Mouse (Mus musculus) liver, adult (tissue): ENCODE data around the gene Nop2.

Experiments
- GATA4 ChIP-seq: IDR thresholded peaks from 2 replicates; pipeline ENCODE4 v1.6.1; 2014; ENCODE audit warnings: mild to moderate bottlenecking, low read length; ENCODE audit not compliant: insufficient replicate concordance

Nop2 gene

GRCm38 (mm10) chr6:125097951-125098350, 33.8 kb upstream of the Nop2 start:
- TF ChIP-seq GATA4, result no peak

DNA sequence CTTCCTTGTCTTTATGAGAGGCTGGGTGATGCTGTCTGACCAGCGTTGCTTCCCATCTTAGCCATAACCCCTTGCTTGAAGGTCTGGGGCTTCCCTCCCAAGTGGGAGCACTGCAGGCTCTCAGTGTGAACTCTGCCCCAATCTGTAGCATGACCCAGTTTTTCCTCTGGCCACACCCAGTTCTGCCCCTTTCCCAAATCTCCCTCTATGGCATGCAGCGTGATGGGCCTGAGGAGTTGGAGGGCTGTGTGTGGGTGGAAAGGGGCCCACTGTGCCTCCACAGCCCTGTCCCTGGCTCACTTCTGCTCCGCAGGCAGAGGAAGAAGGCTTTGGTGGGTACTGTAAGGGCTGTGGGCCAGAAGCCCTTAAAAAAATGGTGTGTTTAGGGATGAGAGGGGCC, 33.2 kb upstream of the Nop2 start:
- TF ChIP-seq GATA4, result no peak

DNA sequence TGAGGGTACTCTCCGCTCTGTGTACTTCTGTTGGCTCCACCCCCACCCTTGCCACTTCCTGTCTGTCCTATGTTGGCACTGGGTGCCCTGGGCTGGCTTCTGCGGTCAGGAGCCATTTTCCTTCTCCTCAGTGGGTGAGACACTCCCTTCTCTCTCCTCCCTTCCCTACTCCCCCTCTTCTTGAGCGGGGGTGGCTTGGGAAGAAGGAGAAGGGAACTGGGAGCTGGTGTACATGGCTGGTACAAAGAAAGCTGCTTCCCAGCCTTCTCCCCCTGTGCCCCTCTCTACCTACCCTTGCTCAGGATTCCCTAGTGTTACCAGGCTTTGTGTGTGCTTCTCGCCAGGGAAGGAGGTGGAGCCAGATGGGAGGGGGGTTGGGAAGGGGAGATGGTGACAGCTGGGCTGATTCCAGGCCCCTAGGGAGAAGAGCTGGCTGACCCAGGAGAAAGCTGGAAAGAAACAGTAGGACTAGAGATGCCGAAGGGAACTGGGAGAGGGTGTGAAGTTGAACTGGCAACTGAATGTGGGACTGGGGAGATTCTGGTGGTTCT, 32.2 kb upstream of the Nop2 start:
- TF ChIP-seq GATA4, result no peak

DNA sequence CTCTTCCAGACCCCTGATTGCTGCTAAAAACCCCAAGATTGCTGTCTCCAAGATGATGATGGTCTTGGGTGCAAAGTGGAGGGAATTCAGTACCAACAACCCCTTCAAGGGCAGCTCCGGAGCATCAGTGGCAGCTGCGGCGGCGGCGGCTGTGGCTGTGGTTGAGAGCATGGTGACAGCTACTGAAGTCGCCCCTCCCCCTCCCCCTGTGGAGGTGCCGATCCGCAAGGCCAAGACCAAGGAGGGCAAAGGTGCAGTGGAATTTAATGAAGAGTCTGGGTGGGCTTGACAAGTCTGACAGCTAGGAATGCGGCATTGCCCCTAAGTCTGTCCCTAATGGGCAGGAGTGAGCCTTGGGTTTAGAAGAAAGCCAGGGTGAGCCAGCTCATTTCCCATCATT, 30.3 kb upstream of the Nop2 start:
- TF ChIP-seq GATA4, result no peak

DNA sequence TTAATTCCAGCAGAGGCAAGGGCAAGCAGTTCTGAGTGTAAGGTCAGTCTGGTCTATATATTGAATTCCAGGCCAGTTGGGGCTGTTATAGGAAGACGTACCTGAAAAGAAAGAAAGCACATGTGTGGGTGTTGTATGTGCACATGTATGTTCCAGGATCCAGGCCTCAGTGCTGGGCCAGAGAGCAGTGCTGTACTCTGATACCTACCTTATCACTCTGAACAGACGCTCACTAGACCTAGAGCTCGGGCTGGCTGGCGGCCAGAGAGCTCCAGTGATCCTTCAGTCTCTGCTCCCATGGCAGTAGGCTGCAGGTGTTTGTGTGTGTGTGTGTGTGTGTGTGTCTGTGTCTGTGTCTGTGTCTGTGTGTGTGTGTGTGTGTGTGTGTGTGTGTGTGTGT, 27.5 kb upstream of the Nop2 start:
- no peak for TF ChIP-seq GATA4

DNA sequence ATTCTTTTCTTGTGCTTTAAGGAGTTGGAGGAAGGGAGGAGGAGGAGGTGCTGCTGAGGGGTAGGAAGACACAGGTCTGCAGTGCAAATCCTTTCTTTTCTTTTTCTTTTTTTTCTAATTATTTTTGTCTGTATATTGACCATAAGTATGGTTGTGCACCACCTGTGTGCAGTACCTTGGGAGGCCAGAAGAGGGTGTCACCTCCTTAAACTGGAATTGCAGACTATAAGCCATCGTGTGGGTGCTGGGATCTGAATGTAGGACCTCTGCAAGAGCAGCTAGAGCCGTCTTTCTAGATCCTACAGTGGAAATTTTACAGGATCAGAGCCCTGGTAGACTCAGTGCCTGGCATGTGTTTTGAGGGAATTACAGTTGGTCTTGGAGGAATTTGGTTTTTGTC, 24.0 kb upstream of the Nop2 start:
- TF ChIP-seq GATA4, result no peak

DNA sequence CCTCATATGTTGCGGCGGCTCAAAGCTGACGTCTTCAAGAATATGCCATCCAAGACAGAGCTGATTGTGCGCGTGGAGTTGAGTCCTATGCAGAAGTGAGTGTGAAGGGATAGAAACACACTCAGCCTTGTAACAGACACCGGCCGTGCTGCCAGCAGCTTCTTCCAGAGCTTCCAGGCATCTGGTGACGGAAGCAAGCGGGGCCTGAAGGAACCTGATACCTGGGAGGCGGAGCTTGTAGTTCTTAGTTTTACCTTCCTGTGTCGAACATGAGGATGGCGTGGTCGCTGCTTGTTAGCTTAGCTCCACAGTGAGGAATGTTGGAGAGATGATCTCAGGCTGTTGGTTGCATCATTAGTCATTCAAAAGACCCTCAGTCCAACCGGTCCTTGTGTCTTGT, 22.3 kb upstream of the Nop2 start:
- no peak for TF ChIP-seq GATA4

- no peak for TF ChIP-seq GATA4
Measured at GRCm38 (mm10) chr6:125110927-125111326, 20.8 kb upstream of the Nop2 start.

- TF ChIP-seq GATA4, result no peak
Measured at GRCm38 (mm10) chr6:125112553-125112952, 19.2 kb upstream of the Nop2 start.

GRCm38 (mm10) chr6:125119387-125119786, 12.3 kb upstream of the Nop2 start:
- TF ChIP-seq GATA4, result no peak

GRCm38 (mm10) chr6:125128724-125129123, 3.0 kb upstream of the Nop2 start:
- TF ChIP-seq GATA4, result no peak

DNA sequence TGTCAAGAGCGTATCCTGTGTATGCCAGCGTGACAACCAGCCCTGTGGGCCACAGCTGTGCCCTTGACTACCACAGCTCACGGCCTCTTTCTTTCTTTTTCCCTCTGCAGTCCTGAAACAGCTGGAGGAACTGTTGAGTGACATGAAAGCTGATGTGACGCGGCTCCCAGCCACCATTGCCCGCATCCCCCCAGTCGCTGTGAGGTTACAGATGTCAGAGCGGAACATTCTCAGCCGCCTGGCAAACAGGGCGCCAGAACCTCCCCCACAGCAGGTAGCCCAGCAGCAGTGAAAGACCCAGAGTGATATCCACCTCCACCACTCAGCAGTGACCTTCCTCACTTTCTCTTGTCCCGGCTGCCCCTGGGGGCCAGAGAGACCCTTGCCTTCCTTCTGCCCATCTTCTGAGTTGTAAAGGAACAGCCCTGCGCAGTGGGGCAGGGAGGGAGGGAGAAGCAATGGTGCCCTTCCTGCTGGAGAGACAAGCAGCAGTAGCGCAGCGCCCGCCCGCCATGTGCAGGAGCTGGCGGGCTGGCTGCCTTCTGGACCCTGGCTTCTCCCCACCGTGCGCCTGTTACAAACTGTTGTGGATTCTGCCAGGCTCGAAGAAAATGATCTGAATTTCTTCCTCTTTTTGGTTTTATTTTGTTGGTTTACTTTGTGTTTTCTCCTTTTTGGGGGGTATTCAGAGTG, 1.9 kb upstream of the Nop2 start:
- TF ChIP-seq GATA4, result no peak

- TF ChIP-seq GATA4, result no peak
Measured at GRCm38 (mm10) chr6:125132470-125132869, 761 bp downstream of the Nop2 start.

- no peak for TF ChIP-seq GATA4
Measured at GRCm38 (mm10) chr6:125137002-125137671, 5.4 kb downstream of the Nop2 start.

- no peak for TF ChIP-seq GATA4
Measured at GRCm38 (mm10) chr6:125139747-125140146, 8.0 kb downstream of the Nop2 start.

DNA sequence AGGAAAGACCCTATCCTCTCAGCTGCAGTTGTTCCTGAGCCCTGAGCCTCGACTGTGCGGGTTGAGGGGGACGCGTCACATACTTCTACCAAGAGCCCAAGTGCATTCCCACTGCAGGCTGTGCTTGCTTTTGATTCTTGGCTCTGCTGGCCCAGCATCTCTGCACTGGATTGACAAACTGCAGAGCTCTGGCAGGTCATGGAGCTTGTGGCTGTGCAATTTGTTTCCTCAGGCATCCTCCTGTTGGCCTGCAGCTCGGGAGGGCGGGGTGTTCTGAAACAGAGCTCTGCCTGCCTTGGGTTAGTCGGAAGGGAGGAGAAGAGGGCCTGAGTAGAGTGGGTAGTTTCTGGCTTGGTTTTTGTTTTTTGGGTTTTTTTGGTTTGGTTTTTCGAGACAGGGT, 10.7 kb downstream of the Nop2 start:
- TF ChIP-seq GATA4, result no peak
